Mouse (Mus musculus) kidney, adult 8-10 months (tissue): ENCODE measurements around the gene Akap13.
"Not testable (repeated sequence)": the region's sequence is repeated elsewhere in the genome, so short reads cannot be mapped to it uniquely, and the experiment has no call there.

Experiments used
- DNase-seq, 2 experiments: peaks; one replicate each; pipeline ENCODE4 v3.0.0; 2022

Akap13 gene

DNA sequence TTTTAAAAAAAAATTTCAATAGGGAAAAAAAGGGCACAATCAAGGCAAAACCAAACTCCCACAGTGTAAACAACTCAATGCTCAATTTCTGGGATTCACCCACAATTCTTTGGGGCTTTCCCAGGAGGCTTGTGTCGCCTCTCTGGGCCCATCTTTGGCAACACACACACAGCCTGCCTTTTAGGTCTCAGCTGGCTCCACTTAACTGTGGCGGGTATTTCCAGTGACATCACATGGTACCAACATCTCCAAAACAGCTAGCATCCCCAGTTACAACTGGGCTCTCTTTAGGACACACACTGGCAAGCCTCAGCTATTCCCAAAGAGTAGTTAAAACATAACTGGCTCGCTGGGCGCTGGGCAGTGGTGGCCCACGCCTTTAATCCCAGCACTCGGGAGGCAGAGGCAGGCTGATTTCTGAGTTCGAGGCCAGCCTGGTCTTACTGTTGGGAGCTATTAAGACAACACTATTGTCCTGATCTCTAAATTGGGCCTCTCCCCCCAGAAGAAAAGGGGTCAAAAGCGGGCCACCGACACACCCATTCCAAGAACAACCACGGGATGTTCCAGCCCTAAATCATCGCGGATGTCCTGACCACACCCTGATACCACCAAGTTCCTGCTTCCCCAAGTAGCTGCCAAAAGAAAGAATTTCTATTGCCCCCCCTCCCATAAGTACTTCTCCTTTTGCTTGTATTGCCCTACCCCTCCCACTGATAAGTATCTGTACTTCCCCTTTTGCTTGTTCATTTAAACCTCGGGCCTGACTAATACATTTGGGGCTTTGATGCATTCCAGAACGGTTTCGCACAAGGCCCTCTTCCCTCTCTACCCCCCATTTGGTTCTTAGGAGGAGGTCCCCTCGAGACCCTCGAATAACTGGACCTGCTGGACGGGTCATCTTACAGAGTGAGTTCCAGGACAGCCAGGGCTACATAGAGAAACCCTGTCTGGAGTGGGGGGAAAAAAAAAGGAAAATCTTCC lies 319.1 kb downstream of the Akap13 start:
- DNase-seq: not testable (repeated sequence)

DNA sequence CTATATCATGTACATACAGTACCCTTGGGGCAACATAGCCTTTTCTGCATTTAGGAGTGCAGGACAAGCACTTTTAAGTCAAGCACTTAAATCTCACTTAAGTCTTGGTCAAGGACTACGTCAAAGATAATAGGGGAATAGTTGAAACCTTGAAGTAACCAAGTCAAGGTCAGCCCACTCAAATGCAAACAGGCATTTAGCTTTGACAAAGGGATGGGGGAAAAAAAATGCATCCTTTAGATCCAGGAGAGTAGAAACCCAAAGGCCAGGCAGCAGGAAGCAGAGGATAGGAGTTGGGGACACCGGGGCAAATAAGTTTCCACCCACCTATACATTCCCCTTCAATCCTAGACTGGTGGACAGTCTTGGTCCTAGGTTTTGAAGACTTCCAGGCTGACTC lies 322.7 kb downstream of the Akap13 start:
- no peak for DNase-seq

DNA sequence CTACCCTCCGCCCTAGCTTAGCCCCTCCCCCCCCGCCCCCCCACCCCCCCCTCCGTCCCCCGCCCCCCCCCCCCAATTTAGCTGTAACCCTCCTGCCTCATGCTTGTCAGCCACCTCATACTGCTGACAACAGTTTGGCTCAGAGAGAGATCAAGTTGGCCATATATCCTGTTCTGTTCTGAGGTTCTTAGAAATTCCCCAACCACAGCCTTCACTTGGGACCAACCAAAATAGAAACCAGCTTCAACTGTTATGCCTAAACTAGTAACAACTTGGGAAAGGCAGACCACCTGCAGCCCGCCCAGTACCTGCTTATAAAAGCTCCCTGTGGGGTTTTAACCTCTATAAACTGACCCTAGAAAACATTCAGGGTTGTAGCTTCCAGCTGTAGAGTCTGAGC lies 325.5 kb downstream of the Akap13 start:
- no peak for DNase-seq

DNA sequence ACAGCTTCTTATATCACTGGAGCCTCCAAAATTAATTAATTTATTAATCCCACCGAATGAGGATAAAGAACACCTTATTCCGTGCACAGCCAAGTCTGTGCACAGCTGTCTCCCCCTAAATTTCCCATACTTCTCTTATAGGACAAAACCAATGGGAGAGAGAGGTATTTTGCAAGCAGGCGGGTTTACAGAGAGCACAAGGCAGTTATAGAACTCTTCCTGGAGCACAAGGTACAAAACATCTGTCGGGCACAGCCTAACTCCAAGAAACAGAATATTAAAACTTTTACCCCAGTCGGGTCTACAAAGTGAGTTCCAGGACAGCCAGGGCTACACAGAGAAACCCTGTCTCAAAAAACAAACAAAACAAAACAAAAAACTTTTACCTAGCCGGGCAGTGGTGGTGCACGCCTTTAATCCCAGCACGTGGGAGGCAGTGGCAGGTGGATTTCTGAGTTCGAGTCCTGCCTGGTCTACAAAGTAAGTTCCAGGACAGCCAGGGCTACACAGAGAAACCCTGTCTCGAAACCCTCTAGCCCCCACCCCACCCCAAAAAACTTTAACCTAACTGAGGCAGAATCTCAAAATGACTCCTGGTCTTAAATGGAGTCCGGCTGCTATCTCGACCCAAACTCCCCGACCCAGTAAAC lies 326.1 kb downstream of the Akap13 start:
- DNase-seq: no peak

DNA sequence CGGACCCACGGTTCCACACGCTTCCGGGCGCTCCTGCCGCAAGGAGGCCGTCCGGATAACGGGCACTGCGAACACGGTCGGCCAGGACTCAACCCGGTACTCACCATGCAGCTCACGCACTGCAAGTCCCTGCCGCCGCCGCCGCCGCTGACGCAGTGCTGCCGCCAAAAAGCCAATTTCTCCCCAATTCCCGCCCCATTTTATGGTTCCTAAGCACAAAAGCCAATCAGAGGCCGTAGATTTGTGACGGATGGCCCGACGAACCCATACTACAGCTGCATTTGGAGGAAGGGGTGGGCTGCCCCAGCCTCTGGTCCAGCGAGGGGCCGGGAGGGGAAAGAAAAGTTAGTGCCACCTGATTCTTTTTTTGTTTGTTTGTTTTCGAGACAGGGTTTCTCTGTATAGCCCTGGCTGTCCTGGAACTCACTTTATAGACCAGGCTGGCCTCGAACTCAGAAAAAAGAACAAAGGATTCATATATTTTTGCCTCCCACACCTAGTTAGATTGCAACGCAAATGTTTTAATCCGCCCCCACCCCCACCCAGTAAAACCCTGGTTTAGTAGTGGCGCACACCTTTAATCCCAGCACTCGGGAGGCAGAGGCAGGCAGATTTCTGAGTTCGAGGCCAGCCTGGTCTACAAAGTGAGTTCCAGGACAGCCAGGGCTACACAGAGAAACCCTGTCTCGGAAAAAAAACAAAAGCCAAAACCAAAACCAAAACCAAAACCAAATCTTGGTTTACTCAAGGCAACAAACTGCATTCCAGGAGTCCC lies 326.8 kb downstream of the Akap13 start:
- peak; percentile 84 for DNase-seq

DNA sequence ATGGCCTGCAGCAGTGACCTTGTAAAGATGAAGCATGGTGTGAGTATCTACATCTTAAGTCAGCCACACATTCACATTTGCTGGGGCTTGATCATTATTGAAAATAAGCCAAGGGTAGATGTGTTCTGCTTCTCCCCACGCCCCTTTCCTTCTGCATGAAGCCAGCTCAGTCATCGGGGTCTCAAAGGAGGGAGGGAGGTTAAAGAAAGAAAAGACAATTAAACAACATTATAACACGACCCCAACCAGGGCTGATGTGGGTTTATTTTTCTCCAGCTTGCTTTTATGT lies 327.3 kb downstream of the Akap13 start:
- DNase-seq: no peak

DNA sequence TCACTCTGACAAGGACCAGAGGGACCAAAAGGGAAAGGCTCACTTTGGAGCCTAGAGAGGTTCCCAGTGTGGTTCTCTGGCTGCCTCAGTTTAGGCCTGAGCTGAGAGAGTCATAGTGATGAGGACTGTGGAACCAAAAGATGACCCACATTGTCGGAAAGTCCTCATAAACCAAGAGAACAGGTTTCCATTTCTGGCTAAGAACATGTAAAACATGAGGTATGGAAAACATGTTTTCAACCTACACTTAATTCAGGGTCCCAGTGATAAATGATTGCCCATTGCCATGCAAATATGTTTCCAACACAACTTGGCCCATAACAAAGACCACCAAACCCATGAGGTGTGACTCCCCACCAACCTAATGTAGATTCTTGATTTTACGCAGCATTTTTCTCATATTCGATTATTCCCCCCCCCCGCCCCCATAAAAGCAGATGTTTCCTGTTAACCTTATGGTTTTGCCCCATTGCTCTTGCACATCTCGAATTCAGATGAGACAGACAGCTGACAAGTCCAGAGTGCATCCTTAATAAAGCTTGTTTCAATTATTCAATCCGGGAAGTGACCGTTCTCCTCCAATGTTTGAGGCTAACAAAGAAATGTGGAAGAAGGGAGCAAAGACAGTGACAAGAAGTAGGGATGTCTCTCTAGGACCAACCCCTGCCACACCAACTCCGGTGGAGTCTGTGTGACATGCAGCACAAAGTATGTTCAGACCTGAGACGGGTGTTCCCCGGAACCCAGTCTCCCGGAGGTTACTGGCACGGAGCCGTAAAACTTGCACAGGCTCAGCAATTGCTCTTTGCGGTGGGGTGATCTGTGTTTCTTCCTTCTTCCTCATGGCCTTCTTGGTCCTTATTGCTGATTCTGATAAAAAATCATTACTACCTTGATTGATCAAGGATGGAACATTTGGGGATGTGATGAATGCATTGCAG lies 330.3 kb downstream of the Akap13 start:
- DNase-seq: no peak

DNA sequence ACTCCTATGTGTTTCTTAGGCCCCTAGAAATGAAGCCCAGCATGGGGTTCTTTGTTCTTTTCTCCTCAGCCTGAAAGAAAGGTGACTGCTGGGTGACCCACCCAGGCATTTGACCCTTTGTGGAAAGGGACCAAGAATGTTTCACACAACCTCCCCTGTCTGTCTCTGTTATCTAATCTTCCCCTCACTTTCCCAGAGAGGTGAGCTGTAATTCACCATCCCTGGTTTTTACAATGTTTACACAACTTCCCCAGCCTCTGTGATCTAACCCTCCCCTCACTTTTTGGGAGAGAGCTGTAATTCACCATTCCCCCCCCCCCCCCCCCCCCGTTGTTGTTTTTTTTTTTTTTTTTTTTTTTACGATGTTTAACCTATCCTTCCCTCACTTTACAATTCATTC lies 331.5 kb downstream of the Akap13 start:
- DNase-seq: no peak

DNA sequence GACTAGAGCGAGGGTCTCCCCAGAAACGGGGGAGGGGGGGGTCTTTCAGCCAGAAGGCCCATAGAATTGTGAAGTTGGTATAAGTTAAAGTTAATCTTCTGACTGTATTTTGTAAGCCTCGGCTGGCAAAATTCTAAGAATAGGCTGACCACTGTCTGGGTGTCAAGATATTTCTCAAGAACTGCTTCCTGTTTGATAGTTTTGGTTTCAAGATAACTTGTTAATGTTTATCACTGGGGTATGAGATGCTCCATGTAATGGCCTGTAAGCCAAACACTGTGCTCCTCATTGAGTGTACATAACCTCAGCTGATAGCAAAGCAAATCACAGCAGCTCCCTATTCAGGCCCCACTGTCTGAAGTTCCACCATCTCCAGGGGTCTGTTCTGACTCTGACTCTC lies 332.0 kb downstream of the Akap13 start:
- DNase-seq: no peak

DNA sequence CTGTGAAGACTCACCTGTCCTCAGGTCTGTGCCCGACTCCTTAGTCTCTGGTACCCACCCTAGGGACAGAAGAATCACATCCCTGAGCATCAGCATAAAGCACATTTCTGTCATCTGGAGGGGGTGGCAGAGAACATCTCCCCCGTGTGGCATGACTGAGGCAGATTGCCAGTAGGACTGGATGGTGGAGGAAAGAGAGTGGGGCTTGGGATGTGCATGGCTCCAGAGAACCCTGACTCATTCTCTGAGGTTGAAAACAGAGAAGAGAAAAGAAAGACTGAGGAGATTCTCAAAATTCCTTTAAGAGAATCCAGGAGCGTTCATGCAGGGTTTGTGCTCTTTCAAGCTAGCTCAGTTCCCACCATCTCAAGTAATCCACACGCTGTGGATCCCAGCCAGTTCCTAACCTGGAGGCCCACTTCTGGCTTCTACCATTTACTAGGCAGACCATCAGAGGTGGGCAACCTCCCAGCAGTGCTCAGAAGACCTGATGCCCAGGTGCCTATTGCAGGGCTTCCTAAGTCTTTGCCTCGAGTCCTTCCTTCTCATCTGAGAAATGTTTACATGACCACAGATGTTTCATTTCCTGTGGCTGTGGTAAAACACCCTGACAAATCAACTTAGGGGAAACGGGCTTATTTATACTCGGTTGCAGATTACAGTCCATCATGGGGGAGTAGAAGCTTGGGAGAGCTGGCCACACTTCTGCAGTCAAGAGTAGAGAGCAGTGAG lies 332.9 kb downstream of the Akap13 start:
- DNase-seq: not testable (repeated sequence)

DNA sequence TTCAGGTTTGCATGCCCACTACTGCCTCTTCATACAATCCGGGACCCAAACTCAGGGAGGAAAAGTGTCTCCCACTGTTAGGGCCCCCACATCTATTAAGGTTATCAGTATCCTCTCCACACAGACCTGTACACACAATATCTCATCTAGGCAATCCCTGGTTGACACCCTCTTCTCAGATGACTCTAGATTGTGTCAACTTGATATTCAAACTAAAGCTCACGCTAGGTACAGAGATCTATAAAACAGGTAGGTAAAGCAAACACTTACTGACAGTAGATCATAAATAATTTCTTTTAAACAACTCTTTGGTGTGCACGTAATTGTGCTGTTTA lies 333.4 kb downstream of the Akap13 start:
- DNase-seq: not testable (repeated sequence)

DNA sequence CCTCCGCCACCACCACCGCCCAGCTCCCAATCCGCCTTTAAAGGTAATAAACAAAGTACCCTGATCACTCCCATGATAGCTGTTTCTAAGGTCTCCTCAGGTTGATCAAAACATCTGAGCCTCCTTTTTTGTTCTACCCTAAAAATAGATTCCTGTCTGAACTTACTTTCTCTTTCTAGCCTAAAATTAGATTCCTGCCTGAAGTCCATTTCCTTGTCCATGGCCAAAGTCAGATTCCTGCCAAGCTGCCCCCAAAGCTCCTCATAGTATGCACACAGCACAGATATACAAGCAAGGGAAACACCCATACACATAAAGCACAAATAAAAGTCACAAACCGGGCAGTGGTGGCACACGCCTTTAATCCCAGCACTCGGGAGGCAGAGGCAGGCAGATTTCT lies 334.4 kb downstream of the Akap13 start:
- peak in 1 of 2 experiments; percentile 37 for DNase-seq

DNA sequence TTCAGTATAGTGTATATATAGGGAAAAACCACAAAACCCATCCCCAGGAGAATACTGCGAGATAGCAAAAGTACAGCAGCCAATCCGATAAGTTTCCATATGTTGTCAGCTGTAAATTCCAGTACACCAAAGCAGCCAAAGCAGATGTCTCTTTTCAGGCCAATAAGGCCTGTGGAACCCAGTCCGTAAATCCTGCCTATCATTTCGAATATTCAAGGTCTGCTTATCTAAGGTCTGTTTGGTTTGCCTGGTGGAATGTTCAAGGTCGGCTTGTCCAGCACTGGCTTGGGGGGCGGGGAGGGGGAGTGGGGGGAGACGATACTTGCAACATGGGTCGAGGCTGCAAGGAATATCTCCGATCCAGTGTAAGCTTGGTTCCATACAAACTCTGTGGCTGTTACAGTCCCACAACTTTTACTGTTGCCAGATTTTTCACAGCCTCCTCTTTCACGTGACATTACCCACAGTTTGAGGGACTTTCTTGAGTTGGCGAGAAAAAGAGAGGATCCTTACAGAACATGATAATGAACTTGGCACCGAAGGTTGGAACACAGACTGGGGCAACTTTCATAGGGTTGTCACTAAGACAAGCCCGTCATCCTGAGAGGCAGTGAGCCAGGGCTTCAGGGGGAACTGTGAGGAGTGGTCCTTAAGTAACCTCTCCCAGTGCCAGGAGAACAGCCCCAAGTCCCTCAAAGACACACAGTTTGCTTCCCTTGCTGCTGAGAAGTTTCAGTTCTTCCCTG lies 335.9 kb downstream of the Akap13 start:
- not testable (repeated sequence) for DNase-seq

DNA sequence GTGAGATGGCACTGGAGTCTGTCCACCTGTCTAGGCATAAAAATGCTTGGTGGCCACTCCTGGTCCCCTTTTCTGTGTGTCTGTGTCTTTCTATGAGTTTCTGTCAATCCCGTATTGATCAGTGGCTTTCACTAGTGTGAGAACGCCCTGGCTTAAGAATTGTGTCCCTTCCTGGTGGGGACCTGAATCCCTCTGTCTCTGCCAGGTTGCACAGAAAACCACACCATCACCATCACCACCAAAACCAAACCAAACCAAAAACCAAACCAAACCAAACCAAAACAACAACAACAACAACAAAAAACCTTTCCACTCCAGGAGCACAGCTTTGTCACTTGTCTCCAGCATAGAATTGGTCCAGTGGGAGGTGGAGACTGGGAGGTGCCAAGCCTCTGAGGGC lies 337.8 kb downstream of the Akap13 start:
- DNase-seq: no peak

DNA sequence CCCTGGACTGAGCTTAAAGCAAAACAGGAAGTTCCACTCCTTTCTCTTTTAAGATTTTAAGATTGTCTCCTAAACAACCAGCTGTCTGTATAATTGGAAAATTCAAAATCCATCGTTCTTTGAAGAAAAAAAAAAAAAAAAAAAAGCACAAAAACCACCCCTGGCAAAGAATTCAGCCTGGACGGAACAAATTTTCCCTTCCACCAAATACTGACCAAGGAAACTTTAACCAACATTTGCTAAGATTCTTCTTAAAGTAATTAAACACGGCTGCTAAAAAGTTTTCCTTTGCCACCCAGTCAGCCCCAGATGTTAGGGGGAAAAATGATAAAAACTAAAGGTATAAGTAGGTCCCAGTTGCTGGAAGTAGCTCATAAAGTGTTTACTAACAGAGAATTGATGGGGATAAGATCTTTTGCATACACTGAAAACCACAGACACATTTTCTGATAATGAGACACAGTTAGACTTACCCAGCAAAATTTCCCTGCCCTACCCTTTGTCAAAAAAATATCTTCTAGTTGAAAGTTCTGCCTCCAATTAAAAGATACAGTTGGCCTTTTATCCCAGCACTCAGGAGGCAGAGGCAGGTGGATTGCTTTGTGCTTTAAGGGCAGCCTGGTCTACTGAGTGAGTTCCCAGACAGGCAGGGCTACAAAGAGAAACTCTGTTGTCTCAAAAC lies 338.5 kb downstream of the Akap13 start:
- no peak for DNase-seq

DNA sequence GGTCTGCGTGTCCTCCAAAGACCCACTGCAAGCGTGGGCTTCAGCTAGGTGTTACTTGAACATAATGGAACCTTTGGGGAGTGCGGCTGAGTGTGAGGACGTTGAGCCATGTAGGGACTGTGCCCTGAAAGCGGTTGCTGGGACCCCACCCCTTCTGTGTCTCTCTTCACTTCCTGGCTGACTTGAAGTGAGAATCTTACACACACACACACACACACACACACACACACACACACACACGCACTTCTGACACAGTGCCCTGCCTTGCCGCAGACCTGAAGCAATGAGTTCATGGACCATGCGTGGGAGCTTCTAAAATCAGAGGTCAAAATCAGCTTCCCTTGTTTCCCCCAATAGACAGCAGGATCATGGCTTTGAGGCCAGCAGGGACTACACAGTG lies 339.8 kb downstream of the Akap13 start:
- DNase-seq: no peak

DNA sequence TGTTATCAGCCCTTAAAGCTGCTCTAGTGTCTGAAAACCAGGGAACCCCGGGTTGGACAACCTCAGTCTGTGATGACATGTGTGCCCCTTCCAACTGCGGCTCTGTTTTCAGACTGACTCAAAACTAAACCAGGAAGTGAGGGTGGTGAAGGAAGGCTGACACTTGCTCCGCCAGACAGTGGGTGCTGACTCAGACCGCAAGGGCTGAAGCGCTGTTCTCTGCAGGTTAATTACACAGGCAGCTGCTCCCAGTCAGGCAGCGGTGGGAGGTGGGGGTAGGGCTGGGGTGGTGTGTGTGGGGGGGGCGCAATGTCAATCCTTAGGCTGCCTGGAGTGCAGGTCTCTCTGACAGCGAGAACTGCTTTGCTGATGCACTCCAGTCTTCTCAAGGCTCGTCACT lies 341.1 kb downstream of the Akap13 start:
- no peak for DNase-seq

DNA sequence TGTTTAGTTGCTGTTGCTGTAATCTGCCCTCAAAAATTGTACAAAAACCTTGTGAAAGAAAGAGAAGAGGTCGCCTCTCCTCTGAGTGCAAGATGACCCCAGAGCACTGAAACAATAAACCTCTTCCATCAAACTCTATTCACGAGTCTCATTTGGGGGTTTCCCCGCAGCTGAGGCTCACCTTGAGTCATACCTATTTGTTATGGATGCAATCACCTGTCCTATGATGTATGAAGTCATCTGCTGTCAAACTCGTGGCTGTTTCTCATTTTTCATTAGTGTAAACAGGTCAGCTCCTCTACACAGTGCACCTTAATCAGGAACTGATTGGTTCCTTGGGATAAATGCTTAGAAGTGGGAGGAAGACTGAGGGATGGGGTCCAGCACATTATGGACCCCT lies 345.2 kb downstream of the Akap13 start:
- DNase-seq: no peak

DNA sequence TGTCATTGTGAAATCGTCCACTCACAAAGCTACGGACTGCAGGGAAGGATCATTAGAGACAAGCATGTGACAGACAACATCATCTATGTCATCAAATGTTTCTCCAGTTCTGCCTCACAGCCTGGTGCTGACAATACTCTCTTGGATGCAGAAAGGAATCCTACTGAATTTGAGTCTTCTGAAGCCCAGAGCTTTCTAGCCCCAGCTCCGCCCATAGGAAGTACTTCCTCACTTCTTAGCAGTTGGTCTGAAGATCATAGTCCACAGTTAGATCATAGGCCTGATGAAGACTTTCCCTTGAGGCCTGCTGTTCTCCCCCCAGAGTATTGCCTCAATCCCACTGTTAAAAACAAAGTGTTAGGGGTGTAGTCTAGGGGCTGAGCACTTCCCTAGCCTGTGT lies 345.7 kb downstream of the Akap13 start:
- DNase-seq: no peak

DNA sequence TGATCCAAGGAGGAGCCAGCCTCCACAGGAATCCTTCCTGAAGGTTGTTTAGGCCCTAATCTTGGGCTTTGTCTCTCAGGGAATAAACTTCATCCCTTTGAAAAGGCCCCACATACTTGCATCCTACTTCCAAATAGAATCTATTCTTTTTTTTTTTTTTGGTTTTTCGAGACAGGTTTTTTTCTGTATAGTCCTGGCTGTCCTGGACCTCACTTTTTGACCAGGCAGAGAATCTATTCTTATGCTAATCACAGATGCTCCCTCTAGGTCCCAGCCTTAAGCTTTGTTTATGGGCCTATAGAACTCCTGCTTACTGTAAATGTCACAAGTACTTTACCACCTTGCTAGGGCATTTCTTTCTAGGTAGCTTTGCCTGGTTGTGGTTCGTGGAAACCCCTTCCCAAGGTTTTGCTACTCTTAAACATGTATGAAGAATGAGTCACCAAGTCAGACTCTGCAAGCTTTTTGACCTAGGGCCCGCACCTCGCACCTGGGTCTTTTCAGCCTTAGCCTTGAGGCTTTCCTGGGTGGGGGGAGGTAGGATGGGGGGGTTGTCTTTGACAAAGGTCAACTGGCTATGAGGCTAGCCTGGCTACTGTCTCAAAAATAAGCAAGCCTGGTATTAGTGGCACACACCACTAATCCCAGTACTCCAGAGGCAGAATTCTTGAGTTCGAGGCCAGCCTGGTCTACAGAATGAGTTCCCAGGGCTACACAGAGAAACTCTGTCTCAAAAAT lies 346.5 kb downstream of the Akap13 start:
- no peak for DNase-seq
